Mouse (Mus musculus) hematopoietic stem cell, adult 5-6 weeks (primary cell): ENCODE data around the gene Dennd2c. TPM values are rescaled to one million over a fixed set of nuclear protein-coding genes. Genes with fewer than 3 reads are reported as not detected.
"Not testable (repeated sequence)": the region's sequence is repeated elsewhere in the genome, so short reads cannot be mapped to it uniquely, and the experiment has no call there.

Source experiments
- ATAC-seq, 2 experiments: fragments of 125-278 bp in 1 of 2; replicated peaks in 1 of 2; 2 replicates each; pipeline ENCODE4 v1.8.0; 2016 to 2017; ENCODE audit warnings: inconsistent platforms in 2 of 2, mild to moderate bottlenecking in 2 of 2, moderate number of reproducible peaks in 2 of 2, low read depth in 1 of 2, moderate TSS enrichment in 1 of 2; ENCODE audit not compliant: low FRiP score in 2 of 2, poor library complexity in 2 of 2, severe bottlenecking in 2 of 2, insufficient read depth in 1 of 2, low TSS enrichment in 1 of 2
- total RNA-seq: library from RNA; stranded (forward); fragments of 172-1452, 232-1000 nt; gene quantifications from 2 replicates; pipeline ENCODE4 v1.2.3, GENCODE M21; 2017

Dennd2c gene
- total RNA-seq, 1 experiment from 2014 or later = 1.6 TPM

- no peak for ATAC-seq
Measured at GRCm38 (mm10) chr3:103192161-103192560, 89.8 kb downstream of the Dennd2c start.

GRCm38 (mm10) chr3:103193186-103193585 lies 90.8 kb downstream of the Dennd2c start:
- ATAC-seq = no peak

GRCm38 (mm10) chr3:103196320-103196823 lies 94.0 kb downstream of the Dennd2c start:
- no peak; a peak in 1 of 4 replicates for ATAC-seq

- no peak for ATAC-seq
Measured at GRCm38 (mm10) chr3:103199386-103199785, 97.0 kb downstream of the Dennd2c start.

GRCm38 (mm10) chr3:103201105-103201504 lies 98.7 kb downstream of the Dennd2c start:
- ATAC-seq = not testable (repeated sequence)

- ATAC-seq = no peak
Measured at GRCm38 (mm10) chr3:103203554-103203953, 101.2 kb downstream of the Dennd2c start.

GRCm38 (mm10) chr3:103204445-103204844 lies 102.0 kb downstream of the Dennd2c start:
- ATAC-seq = no peak

- peak; percentile 94 to 96 for ATAC-seq
Measured at GRCm38 (mm10) chr3:103206393-103206792, 104.0 kb downstream of the Dennd2c start.

- no peak for ATAC-seq
Measured at GRCm38 (mm10) chr3:103207749-103208148, 105.3 kb downstream of the Dennd2c start.

- no peak for ATAC-seq
Measured at GRCm38 (mm10) chr3:103208237-103208636, 105.8 kb downstream of the Dennd2c start.

- ATAC-seq = no peak
Measured at GRCm38 (mm10) chr3:103211101-103211500, 108.7 kb downstream of the Dennd2c start.

GRCm38 (mm10) chr3:103212142-103212541 lies 109.7 kb downstream of the Dennd2c start:
- ATAC-seq = no peak

GRCm38 (mm10) chr3:103213537-103213936 lies 111.1 kb downstream of the Dennd2c start:
- no peak for ATAC-seq

GRCm38 (mm10) chr3:103214593-103215285 lies 112.3 kb downstream of the Dennd2c start:
- ATAC-seq = no peak

GRCm38 (mm10) chr3:103215399-103215798 lies 113.0 kb downstream of the Dennd2c start:
- ATAC-seq = not testable (repeated sequence)

Other genes with a start within 250 kb of the Dennd2c start
- not detected in 2 replicates for gene Sycp1, start 166.5 kb upstream of the Dennd2c start, total RNA-seq
- gene Nr1h5, start 138.5 kb upstream of the Dennd2c start, total RNA-seq = not detected in 2 replicates
- 15.2 and 15.6 TPM in 2 replicates for gene Sike1, start 106.9 kb upstream of the Dennd2c start, total RNA-seq
- 647 and 780 TPM in 2 replicates for gene Csde1, start 82.2 kb upstream of the Dennd2c start, total RNA-seq
- 82.8 and 104 TPM in 2 replicates for gene Nras, start 44.3 kb upstream of the Dennd2c start, total RNA-seq
- not detected in 2 replicates for gene Ampd1, start 28.6 kb upstream of the Dennd2c start, total RNA-seq
- 169 and 219 TPM in 2 replicates for gene Bcas2, start 69.1 kb downstream of the Dennd2c start, total RNA-seq
- 65.0 and 87.2 TPM in 2 replicates for gene Trim33, start 176.7 kb downstream of the Dennd2c start, total RNA-seq